Mouse (Mus musculus) lung, postnatal 0 days (tissue): ENCODE measurements around the gene Tesc.

ENCODE experiments used
- CTCF ChIP-seq: IDR thresholded peaks from 2 replicates; pipeline ENCODE4 v1.5.1; 2016; ENCODE audit warnings: antibody characterized with exemption, mild to moderate bottlenecking
- EP300 ChIP-seq: IDR thresholded peaks from 2 replicates; pipeline ENCODE4 v1.6.1; 2016; ENCODE audit warnings: antibody characterized with exemption, mild to moderate bottlenecking, control low read depth

DNA sequence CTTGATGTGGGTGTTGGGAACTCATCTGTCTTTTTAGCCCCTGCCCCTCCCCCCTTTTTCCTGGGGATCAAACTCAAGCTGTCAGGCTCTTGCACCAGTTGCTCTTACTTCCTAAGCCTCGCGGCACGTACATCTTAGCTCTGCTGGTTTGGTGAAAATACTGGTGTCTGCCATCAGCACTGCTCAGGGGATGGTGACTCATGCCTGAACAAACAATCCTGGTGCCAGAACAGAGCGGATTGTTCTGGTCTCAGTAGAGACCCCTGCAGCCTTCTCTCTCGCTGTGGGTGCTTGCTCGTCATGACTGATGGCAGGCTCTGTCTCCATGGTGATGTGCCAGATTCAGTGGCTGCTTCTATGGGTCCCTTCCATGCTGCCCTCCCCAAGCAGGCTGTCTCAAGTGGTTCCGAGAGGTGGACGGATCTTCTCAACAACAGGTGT is 35.7 kb downstream of the Tesc start:
- TF ChIP-seq CTCF (no peak), EP300 (no peak)
